Mouse (Mus musculus): ENCODE results near the gene Gm597.

Gm597 gene

GRCm38 (mm10) chr1:28780152-28780551, at the start of gene Gm597:
Gm597 (minus strand) TSS chr1:28780252.
- DNase-seq (ENCODE audit: low read depth), result no peak

DNA sequence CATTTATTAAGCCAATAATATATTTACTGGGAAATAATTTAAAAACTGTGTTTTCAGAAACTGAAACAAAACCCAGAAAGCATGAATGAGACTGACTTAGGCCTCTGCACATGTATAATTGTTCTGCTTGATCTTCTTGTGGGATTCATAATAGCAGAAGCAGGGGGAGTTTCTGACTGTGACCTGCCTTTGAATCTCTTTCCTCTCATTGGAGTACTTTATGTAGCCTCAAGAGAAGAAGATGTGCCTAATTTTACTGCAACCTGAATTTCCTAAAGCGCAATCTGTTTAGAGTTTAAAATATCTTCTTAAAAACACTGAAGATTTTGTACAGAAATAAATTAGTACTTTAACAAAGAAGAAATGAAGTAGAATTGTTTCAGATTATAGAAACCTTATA, 27.6 kb upstream of the Gm597 start:
- DNase-seq (ENCODE audit: low read depth), result no peak

DNA sequence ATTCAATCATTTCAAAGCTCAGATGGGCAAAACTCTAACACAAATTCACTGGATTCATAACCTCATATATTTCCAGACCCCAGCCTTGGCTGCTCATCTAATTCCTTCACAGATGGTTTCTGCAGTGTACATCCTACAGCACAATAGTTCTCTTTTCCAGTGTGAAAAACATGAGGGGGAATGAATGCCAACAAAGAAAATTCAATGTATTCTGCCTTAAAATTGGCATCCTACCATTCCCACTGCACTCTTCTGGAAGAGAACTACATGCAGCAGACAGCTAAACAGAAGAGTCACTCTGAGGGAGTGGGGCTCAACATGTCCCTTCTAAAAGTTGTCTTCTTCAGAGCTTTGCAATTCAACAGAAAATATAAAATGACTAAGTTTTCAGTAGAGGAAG, 26.6 kb upstream of the Gm597 start:
- no peak for DNase-seq (ENCODE audit: low read depth)

- no peak for DNase-seq (ENCODE audit: low read depth)
These were observed 20.8 kb upstream of the Gm597 start for GRCm38 (mm10) chr1:28800881-28801280.
